10 mouse cellular contexts compared by ENCODE assay signal in genomic region chr14:54433941-54434531, GRCm38 (mm10). TPM values are rescaled to one million over a fixed set of nuclear protein-coding genes. Genes with fewer than 3 reads are reported as not detected.
DNase-seq lines count a peak whose midpoint lies in the region; ATAC-seq and TF ChIP-seq lines count a peak whose summit lies in the region.
"Had no signal": no experiment of that assay in that cellular context is flagged by ENCODE, and none has a peak within 500 bp of the region (broad histone marks: within the 10 kb centered on the region; RNA-seq: fewer than 3 reads in every experiment).

No protein-coding gene starts in this region.

- TF ChIP-seq CTCF in layer of hippocampus, adult 2 months (conservative IDR thresholded peaks at IDR 0.05), result no peak

- ATAC-seq in heart, embryonic 13.5 days (ENCODE audit: extremely low read depth, insufficient number of reproducible peaks, low FRiP score, low TSS enrichment), result no peak
- ATAC-seq in liver, embryonic 16.5 days (ENCODE audit: low read depth), result peak; percentile 35
- ATAC-seq in stomach, embryonic 14.5 days (ENCODE audit: insufficient number of reproducible peaks, insufficient read depth, low FRiP score, low read depth), result no peak
- ATAC-seq in erythroblast, adult 5-6 weeks (replicated peaks; ENCODE audit: low FRiP score, poor library complexity, severe bottlenecking), result no peak
- no peak for ATAC-seq in activated CD4-positive, CD25-positive, alpha-beta regulatory T cell, adult 4 months
- ATAC-seq: Patski had no signal

- H3K4me3 ChIP-seq in layer of hippocampus, adult 2 months, result peak overlapping the region; percentile 57
- peak overlapping the region; percentile 84 for H3K4me3 ChIP-seq in heart, embryonic 13.5 days
- H3K4me3 ChIP-seq in liver, embryonic 16.5 days (ENCODE audit: low read depth, low read length), result peak overlapping the region; percentile 64; the same call in 1 of the 2 replicates
- H3K4me3 ChIP-seq in stomach, embryonic 14.5 days (ENCODE audit: low read depth, low read length), result peak overlapping the region; percentile 91

- WGBS in heart, embryonic 13.5 days, result 56% methylated on average over 12 of the region's 12 CpGs
- WGBS in liver, embryonic 16.5 days (ENCODE audit: insufficient replicate concordance), result 45% methylated on average over 12 of the region's 12 CpGs
- 42% methylated on average over 12 of the region's 12 CpGs for WGBS in stomach, embryonic 14.5 days

- DNase-seq in layer of hippocampus, adult 2 months (ENCODE audit: low spot score in 2 of 2), result no peak
- no peak for DNase-seq in layer of hippocampus, adult 9-11 months
- DNase-seq in gastrocnemius, postnatal 4 days (ENCODE audit: low spot score in 2 of 2), result no peak

- no peaks in the 10 kb centered on the region for H3K27me3 ChIP-seq in heart, embryonic 13.5 days (replicated peaks)
- H3K27me3 ChIP-seq in liver, embryonic 16.5 days (ENCODE audit: control insufficient read depth, insufficient read depth, low read depth, low read length), result peaks cover 38% of the 10 kb centered on the region
- no peaks in the 10 kb centered on the region for H3K27me3 ChIP-seq in stomach, embryonic 14.5 days (ENCODE audit: control insufficient read depth, insufficient read depth, low read length)
- H3K27me3 ChIP-seq: Patski had no signal

- peaks cover 45% of the 10 kb centered on the region for H3K36me3 ChIP-seq in heart, embryonic 13.5 days
- peaks cover 2% of the 10 kb centered on the region; the same call in 1 of the 2 replicates for H3K36me3 ChIP-seq in liver, embryonic 16.5 days (ENCODE audit: control insufficient read depth, insufficient read depth)
- H3K36me3 ChIP-seq in stomach, embryonic 14.5 days (ENCODE audit: control insufficient read depth, insufficient read depth, low read length), result peaks cover 41% of the 10 kb centered on the region

- peak overlapping the region; percentile 74 for H3K4me2 ChIP-seq in heart, embryonic 13.5 days
- peak overlapping the region; percentile 68 for H3K4me2 ChIP-seq in liver, embryonic 16.5 days (ENCODE audit: low read depth, low read length)
- H3K4me2 ChIP-seq in stomach, embryonic 14.5 days (replicated peaks; ENCODE audit: low read depth, low read length), result peak overlapping the region; percentile 85

- peak overlapping the region; percentile 100 for H3K9ac ChIP-seq in heart, embryonic 13.5 days
- H3K9ac ChIP-seq in liver, embryonic 16.5 days (ENCODE audit: low read depth, low read length), result no peak overlapping the region
- peak overlapping the region; percentile 96; the same call in 1 of the 2 replicates for H3K9ac ChIP-seq in stomach, embryonic 14.5 days (replicated peaks; ENCODE audit: low read depth, low read length)

- H3K27ac ChIP-seq in layer of hippocampus, adult 2 months, result peak overlapping the region; percentile 82; the same call in 1 of the 2 replicates
- H3K27ac ChIP-seq in heart, embryonic 13.5 days (replicated peaks), result peak overlapping the region; percentile 97
- H3K27ac ChIP-seq in liver, embryonic 16.5 days (ENCODE audit: low read length), result peak overlapping the region; percentile 12; the same call in 1 of the 2 replicates
- peak overlapping the region; percentile 99; the same call in 1 of the 2 replicates for H3K27ac ChIP-seq in stomach, embryonic 14.5 days (ENCODE audit: low read length)

- peaks cover 44% of the 10 kb centered on the region for H3K4me1 ChIP-seq in heart, embryonic 13.5 days
- H3K4me1 ChIP-seq in liver, embryonic 16.5 days (ENCODE audit: control insufficient read depth, low read depth, low read length), result peaks cover 33% of the 10 kb centered on the region
- peaks cover 28% of the 10 kb centered on the region for H3K4me1 ChIP-seq in stomach, embryonic 14.5 days (ENCODE audit: control insufficient read depth, insufficient read depth, low read length)

- H3K9me3 ChIP-seq in heart, embryonic 13.5 days, result no peaks in the 10 kb centered on the region
- no peaks in the 10 kb centered on the region for H3K9me3 ChIP-seq in liver, embryonic 16.5 days (replicated peaks; ENCODE audit: control insufficient read depth, low read length)
- H3K9me3 ChIP-seq in stomach, embryonic 14.5 days (ENCODE audit: control insufficient read depth, low read depth, low read length), result no peaks in the 10 kb centered on the region

RNA-seq across cellular contexts. Expression of gene Mmp14, which starts 2.6 kb away (rescaled TPM):
- total RNA-seq in layer of hippocampus, adult 2 months (2021), result 10 to 100 TPM; 16.1 to 18.4 TPM
- polyA plus RNA-seq in heart, embryonic 13.5 days (2015; fragmentation: Nextera tagmentation; extraction: Ambion mirVana), result 97.4 and 98.7 TPM in 2 replicates
- 22.9 and 25.3 TPM in 2 replicates for polyA plus RNA-seq in liver, embryonic 16.5 days (2015; fragmentation: Nextera tagmentation; extraction: Ambion mirVana)
- 154 and 156 TPM in 2 replicates for polyA plus RNA-seq in stomach, embryonic 14.5 days (2014; fragmentation: Nextera tagmentation; extraction: Ambion mirVana)
- 0.84 and 3.5 TPM in 2 replicates for total RNA-seq in erythroblast, adult 5-6 weeks (2015; ENCODE audit: low replicate concordance)
- total RNA-seq in erythroblast, adult 5-6 weeks (2017; ENCODE audit: low replicate concordance), result 1.7 and 2.0 TPM in 2 replicates
- polyA plus RNA-seq in activated CD4-positive, CD25-positive, alpha-beta regulatory T cell, adult 4 months (2017; shearing (Covaris generic)), result under 1 TPM; 0.24 to 0.25 TPM
- total RNA-seq in gastrocnemius, postnatal 4 days (2021), result 100 to 1,000 TPM; 222 to 237 TPM

RNA-seq across cellular contexts. Expression of gene Mrpl52, which starts 7.3 kb away (rescaled TPM):
- 100 to 1,000 TPM in 1 of 2 experiments, 10 to 100 TPM in 1; 99.8 to 101 TPM for total RNA-seq in layer of hippocampus, adult 2 months (2021)
- 226 and 256 TPM in 2 replicates for polyA plus RNA-seq in heart, embryonic 13.5 days (2015; fragmentation: Nextera tagmentation; extraction: Ambion mirVana)
- polyA plus RNA-seq in liver, embryonic 16.5 days (2015; fragmentation: Nextera tagmentation; extraction: Ambion mirVana), result 161 and 178 TPM in 2 replicates
- 284 and 312 TPM in 2 replicates for polyA plus RNA-seq in stomach, embryonic 14.5 days (2014; fragmentation: Nextera tagmentation; extraction: Ambion mirVana)
- 36.8 and 40.3 TPM in 2 replicates for total RNA-seq in erythroblast, adult 5-6 weeks (2015; ENCODE audit: low replicate concordance)
- 18.0 and 27.6 TPM in 2 replicates for total RNA-seq in erythroblast, adult 5-6 weeks (2017; ENCODE audit: low replicate concordance)
- polyA plus RNA-seq in activated CD4-positive, CD25-positive, alpha-beta regulatory T cell, adult 4 months (2017; shearing (Covaris generic)), result 100 to 1,000 TPM; 315 to 319 TPM
- 100 to 1,000 TPM; 151 to 166 TPM for total RNA-seq in gastrocnemius, postnatal 4 days (2021)

RNA-seq across cellular contexts. Expression of gene Slc7a7, which starts 16.5 kb away (rescaled TPM):
- 1 to 10 TPM; 1.4 to 2.0 TPM for total RNA-seq in layer of hippocampus, adult 2 months (2021)
- polyA plus RNA-seq in heart, embryonic 13.5 days (2015; fragmentation: Nextera tagmentation; extraction: Ambion mirVana), result 9.6 and 10.8 TPM in 2 replicates
- 9.5 and 10.5 TPM in 2 replicates for polyA plus RNA-seq in liver, embryonic 16.5 days (2015; fragmentation: Nextera tagmentation; extraction: Ambion mirVana)
- 10.3 and 11.2 TPM in 2 replicates for polyA plus RNA-seq in stomach, embryonic 14.5 days (2014; fragmentation: Nextera tagmentation; extraction: Ambion mirVana)
- total RNA-seq in erythroblast, adult 5-6 weeks (2015; ENCODE audit: low replicate concordance), result 2.7 and 7.5 TPM in 2 replicates
- total RNA-seq in erythroblast, adult 5-6 weeks (2017; ENCODE audit: low replicate concordance), result 5.6 and 6.0 TPM in 2 replicates
- polyA plus RNA-seq in activated CD4-positive, CD25-positive, alpha-beta regulatory T cell, adult 4 months (2017; shearing (Covaris generic)), result 1 to 10 TPM in 1 of 2 experiments, under 1 TPM in 1; 0.54 to 1.1 TPM
- total RNA-seq in gastrocnemius, postnatal 4 days (2021), result 1 to 10 TPM; 6.2 to 7.3 TPM

RNA-seq across cellular contexts. Expression of gene Lrp10, which starts 29.9 kb away (rescaled TPM):
- total RNA-seq in layer of hippocampus, adult 2 months (2021), result 10 to 100 TPM; 28.5 to 30.3 TPM
- polyA plus RNA-seq in heart, embryonic 13.5 days (2015; fragmentation: Nextera tagmentation; extraction: Ambion mirVana), result 42.1 and 42.2 TPM in 2 replicates
- 17.9 and 19.3 TPM in 2 replicates for polyA plus RNA-seq in liver, embryonic 16.5 days (2015; fragmentation: Nextera tagmentation; extraction: Ambion mirVana)
- polyA plus RNA-seq in stomach, embryonic 14.5 days (2014; fragmentation: Nextera tagmentation; extraction: Ambion mirVana), result 38.1 and 41.7 TPM in 2 replicates
- total RNA-seq in erythroblast, adult 5-6 weeks (2015; ENCODE audit: low replicate concordance), result 6.7 and 10.9 TPM in 2 replicates
- total RNA-seq in erythroblast, adult 5-6 weeks (2017; ENCODE audit: low replicate concordance), result 12.2 and 13.9 TPM in 2 replicates
- polyA plus RNA-seq in activated CD4-positive, CD25-positive, alpha-beta regulatory T cell, adult 4 months (2017; shearing (Covaris generic)), result 10 to 100 TPM; 57.4 to 62.2 TPM
- total RNA-seq in gastrocnemius, postnatal 4 days (2021), result 10 to 100 TPM; 39.0 to 42.9 TPM

RNA-seq across cellular contexts. Expression of gene Rem2, which starts 41.9 kb away (rescaled TPM):
- total RNA-seq in layer of hippocampus, adult 2 months (2021), result 10 to 100 TPM; 23.9 to 24.0 TPM
- polyA plus RNA-seq in heart, embryonic 13.5 days (2015; fragmentation: Nextera tagmentation; extraction: Ambion mirVana), result 1.6 and 2.0 TPM in 2 replicates
- polyA plus RNA-seq in liver, embryonic 16.5 days (2015; fragmentation: Nextera tagmentation; extraction: Ambion mirVana), result 0.09 and 0.34 TPM in 2 replicates
- 1.5 and 2.0 TPM in 2 replicates for polyA plus RNA-seq in stomach, embryonic 14.5 days (2014; fragmentation: Nextera tagmentation; extraction: Ambion mirVana)
- not detected in 2 replicates for total RNA-seq in erythroblast, adult 5-6 weeks (2015; ENCODE audit: low replicate concordance)
- not detected in 2 replicates for total RNA-seq in erythroblast, adult 5-6 weeks (2017; ENCODE audit: low replicate concordance)
- polyA plus RNA-seq in activated CD4-positive, CD25-positive, alpha-beta regulatory T cell, adult 4 months (2017; shearing (Covaris generic)), result under 1 TPM; 0.57 TPM
- not detected for total RNA-seq in gastrocnemius, postnatal 4 days (2021)
- total RNA-seq: heart, postnatal 14 days had no signal

Comparison
In these comparisons a context has a peak if more than half of its experiments do, and no peak if none do; other contexts are left out.
1. H3K27ac ChIP-seq: peak in every context shown above with its lines; median percentile 99 in stomach, embryonic 14.5 days; 97 in heart, embryonic 13.5 days; 82 in layer of hippocampus, adult 2 months; 12 in liver, embryonic 16.5 days.
2. RNA of gene Mmp14, which starts 2.6 kb away (polyA plus RNA-seq): 154 to 156 TPM in stomach, embryonic 14.5 days, 97.4 to 98.7 TPM in heart, embryonic 13.5 days and 22.9 to 25.3 TPM in liver, embryonic 16.5 days; 0.24 to 0.25 TPM in activated CD4-positive, CD25-positive, alpha-beta regulatory T cell, adult 4 months; every median in the first group is over 10 times any median in the second.
3. Peak in every context shown above with its lines, with median percentiles within 50 percentile points of each other: H3K4me3 ChIP-seq and H3K4me2 ChIP-seq.